Mouse (Mus musculus) frontal cortex, adult (tissue): Measurements from ENCODE around the gene Hist1h2ak.
"Not testable (repeated sequence)": the region's sequence is repeated elsewhere in the genome, so short reads cannot be mapped to it uniquely, and the experiment has no call there.

ENCODE experiments used
- ATAC-seq: cut with Nextera tagmentation; 2 replicates; pipeline ENCODE4 v1.9.2; 2017; ENCODE audit warnings: mild to moderate bottlenecking, moderate library complexity, mixed read lengths; ENCODE audit not compliant: low TSS enrichment

Gene Hist1h2ak

DNA sequence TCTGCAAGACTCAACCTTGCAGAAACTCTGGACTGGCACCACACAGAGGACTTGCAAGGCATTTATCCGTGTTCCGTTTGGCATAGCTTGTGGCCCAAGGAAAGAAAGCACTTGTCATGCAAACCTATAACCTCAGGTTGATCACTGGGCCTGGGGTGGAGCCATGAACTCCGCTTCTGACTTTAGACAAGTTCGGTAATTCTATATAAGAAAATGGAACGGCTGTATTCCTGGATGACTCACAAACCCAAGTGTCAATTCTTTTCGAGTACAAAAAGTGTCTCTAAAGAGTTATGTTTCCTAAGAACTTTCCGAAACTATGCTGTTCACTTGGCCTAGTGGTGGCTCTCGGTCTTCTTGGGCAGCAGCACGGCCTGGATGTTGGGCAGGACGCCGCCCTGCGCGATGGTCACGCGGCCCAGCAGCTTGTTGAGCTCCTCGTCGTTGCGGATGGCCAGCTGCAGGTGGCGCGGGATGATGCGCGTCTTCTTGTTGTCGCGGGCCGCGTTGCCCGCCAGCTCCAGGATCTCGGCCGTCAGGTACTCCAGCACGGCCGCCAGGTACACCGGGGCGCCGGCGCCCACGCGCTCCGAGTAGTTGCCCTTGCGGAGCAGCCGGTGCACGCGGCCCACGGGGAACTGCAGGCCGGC, 32.4 kb downstream of the Hist1h2ak start:
- ATAC-seq: not testable (repeated sequence)

DNA sequence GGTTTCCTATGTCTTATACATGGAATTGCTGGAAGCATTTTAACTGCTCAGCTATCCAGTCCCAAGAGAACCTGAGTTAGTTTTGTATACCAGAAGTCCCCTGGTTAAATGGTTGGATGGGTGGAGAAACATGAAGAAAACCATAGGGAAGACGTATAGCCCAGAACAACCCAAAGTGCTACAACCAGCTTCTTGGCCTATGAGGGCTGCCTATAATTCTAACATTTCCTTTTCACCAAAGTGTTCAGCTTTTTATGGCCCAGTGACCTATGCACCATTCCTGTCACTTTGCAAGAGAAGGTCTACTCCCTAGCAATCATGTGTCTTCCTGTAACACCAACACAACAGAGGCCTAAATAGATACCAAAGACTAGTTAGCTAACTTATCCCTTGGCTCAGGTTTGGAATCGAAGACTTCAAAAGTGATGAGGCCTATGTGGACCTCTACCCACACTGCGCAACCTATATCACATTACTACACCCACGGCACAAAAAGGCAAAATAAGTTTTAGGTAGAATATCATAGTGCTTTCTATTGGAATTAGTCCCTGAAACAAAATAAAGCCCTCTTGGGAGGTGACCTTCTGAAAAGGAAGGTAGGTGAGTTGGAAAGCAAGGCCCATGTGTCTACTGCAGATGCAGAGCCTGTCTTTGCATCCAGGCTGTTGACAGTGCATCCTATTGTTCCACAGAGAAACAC, 35.1 kb downstream of the Hist1h2ak start:
- ATAC-seq: no peak

DNA sequence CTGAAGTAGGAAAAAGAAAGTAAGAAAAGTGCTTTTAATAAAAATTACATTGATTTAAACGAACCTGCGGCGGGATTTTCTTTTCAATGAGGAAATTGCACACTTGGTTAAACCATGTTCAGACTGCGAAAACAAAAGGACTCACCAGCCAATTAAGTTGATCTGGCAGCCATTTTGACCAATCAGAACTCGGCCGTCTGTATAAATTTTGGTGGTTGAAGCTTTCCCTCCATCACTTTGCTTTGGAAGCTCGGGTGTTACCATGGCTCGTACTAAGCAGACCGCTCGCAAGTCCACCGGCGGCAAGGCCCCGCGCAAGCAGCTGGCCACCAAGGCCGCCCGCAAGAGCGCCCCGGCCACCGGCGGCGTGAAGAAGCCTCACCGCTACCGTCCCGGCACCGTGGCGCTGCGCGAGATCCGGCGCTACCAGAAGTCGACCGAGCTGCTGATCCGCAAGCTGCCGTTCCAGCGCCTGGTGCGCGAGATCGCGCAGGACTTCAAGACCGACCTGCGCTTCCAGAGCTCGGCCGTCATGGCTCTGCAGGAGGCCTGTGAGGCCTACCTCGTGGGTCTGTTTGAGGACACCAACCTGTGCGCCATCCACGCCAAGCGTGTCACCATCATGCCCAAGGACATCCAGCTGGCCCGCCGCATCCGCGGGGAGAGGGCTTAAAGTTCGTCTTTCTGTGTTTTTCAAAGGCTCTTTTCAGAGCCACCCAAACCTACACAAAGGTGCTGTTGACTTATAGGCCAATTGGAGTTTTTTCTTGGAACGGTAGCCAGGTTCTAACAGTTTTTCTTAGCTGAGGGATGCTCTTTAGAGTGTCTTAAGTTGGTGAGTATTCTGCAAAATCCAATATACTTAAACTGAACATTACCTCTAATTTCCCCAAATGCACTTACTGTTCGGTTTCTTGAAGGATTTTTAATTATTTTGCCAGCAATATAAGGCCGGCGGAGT, 36.0 kb downstream of the Hist1h2ak start, which contains the start of gene Hist1h3h:
Gene Hist1h3h, plus strand, starts transcription at position 263 of the 961 bp plus-strand sequence.
- ATAC-seq: peak; percentile 66

DNA sequence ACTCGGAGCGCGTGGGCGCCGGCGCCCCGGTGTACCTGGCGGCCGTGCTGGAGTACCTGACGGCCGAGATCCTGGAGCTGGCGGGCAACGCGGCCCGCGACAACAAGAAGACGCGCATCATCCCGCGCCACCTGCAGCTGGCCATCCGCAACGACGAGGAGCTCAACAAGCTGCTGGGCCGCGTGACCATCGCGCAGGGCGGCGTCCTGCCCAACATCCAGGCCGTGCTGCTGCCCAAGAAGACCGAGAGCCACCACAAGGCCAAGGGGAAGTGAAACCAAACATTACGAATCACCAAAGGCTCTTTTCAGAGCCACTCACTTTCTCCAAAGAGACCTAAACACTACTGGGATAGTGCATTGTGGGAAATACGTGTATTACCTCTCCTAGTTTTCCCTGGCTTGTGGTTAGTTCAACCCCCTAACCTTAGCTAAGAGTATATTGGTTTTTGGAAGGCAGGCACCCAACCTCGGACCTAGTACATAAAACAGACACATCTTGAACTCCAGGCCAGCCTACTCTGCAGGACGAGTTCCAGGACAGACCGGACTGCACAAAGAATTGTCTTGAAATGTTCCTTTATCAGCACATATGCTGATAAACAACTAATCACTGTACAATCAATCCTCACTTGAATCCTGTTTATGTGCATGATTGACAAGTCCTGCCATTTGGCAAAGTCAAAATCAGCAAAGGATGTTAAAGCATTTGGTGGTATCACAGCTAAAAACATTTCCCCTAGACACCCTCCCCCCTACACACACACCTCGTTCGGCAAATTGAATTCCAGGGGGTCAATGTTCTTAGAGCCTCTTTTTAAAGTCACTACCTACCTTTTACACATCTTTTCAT, 36.9 kb downstream of the Hist1h2ak start:
- ATAC-seq: peak; percentile 35

DNA sequence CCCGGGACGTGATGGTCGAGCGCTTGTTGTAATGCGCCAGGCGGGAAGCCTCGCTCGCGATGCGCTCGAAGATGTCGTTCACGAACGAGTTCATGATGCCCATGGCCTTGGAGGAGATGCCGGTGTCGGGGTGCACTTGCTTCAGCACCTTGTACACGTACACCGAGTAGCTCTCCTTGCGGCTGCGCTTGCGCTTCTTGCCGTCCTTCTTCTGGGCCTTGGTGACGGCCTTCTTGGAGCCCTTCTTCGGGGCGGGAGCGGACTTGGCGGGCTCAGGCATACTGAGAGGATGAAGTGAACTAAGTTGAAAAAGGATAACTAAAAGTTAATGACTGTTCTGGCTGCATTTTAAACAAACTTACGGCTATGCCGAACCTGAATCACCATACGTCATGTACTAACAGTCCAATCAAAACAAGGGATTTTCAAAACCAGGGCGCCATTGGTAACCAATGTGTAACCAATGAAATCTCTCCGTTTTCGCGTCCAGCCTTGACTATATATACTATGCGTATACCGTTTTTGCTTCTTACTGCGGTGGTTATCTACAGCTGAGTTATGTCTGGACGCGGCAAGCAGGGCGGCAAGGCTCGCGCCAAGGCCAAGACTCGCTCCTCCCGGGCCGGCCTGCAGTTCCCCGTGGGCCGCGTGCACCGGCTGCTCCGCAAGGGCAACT, 37.6 kb downstream of the Hist1h2ak start, which contains the start of the genes Hist1h2bl and Hist1h2ai:
Gene Hist1h2bl, minus strand, starts transcription at position 280 of the 676 bp plus-strand sequence.
Gene Hist1h2ai, plus strand, starts transcription at position 559 of the 676 bp plus-strand sequence.
- ATAC-seq: peak; percentile 96

DNA sequence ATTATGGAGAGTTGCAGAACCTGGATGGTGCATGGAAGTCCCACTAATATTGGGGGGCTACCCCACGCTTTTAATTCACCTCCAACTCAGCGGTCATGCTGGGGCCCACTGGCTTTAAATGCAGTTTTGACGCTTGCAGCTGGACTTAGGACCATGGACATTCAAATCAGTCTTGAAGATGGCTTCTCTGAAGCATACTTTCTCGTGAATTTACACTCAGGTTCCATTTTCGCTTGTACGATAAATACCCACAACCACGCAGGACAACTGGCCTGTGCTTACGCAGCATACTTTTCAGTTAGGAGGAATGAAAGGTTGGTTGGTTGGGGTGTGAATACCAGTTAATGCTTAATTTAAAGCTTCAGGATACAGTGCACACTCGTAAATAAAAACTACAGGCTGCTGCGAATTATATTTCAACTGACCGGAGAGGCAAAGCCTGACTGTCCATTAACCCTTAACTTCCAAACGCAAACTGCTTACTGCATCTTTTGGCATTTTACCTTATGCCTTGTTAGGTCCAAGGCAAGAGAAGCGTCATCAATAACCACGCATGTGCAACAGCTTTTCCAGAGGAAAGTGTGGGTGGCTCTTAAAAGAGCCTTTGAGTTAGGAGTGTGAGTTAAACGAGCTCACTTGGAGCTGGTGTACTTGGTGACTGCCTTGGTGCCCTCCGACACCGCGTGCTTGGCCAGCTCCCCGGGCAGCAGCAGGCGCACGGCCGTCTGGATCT, 38.3 kb downstream of the Hist1h2ak start:
- ATAC-seq: peak; percentile 27; the same call in 1 of the 2 replicates

DNA sequence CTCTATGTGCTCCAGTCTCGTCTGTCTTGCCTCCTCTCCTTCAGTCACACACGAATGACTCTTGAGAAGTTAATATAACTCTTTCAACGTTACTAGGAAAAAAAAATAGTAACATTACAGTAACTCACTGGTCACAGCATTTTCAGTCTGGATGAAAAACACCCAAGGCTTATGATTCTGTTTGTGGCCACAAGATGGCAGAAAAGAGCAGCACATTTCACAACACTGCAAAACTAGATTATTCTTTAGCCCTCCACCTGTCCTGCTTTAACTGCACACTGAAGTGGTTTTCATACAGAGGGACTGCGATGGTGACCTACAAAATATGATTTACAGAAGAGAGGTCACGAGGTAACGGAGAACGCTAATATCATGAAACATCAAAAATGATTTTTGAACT, 38.9 kb downstream of the Hist1h2ak start:
- peak; percentile 35 for ATAC-seq

DNA sequence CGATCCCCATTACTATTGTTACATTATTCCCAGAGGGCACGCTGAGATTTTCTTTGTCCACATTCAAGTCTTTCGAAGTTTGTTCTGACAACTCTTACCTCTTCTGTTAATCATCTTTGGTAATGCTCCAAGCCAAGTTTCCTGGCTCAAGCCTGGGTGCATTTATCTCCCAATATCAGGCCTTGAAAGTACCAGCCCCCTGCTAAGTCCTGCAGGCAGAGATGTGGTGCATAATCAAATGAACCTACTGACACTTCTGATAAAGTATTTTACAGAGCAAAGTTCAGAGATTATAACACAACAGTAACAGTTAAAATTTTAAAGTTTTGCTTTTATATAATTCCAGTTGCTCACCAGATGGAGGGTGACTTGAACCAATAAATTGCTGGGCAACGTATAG, 41.9 kb downstream of the Hist1h2ak start:
- no peak for ATAC-seq

DNA sequence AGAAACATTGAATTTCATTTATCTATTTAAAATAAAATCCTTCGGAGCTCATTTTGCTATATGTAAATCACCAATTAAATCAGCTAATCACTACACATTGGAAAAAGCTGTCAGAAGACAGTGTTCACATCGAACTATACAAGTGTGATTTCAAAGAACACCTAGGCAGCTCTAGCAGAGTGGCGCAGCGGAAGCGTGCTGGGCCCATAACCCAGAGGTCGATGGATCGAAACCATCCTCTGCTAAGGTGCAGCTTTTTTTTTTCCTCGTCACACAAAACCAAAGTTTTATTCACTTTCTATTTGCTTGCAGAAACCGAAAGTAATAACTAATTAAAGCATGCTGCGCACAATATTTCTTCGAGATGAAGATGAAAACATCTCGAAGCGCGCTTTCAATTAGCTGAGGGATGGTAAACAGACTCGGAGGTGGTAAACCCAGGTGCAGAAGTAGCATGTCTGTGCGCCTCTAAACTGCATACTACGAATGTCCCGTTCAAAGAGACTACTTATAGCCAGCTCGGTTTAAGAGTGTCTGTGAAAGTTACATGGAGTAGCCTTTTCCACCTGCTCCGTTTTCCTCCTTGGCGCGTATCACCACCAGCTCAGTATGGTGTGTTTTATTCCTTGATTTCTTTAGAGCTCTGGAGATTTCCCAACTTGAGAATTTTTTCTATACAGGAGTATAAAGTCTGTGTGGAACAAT, 42.7 kb downstream of the Hist1h2ak start:
- peak; percentile 42 for ATAC-seq

DNA sequence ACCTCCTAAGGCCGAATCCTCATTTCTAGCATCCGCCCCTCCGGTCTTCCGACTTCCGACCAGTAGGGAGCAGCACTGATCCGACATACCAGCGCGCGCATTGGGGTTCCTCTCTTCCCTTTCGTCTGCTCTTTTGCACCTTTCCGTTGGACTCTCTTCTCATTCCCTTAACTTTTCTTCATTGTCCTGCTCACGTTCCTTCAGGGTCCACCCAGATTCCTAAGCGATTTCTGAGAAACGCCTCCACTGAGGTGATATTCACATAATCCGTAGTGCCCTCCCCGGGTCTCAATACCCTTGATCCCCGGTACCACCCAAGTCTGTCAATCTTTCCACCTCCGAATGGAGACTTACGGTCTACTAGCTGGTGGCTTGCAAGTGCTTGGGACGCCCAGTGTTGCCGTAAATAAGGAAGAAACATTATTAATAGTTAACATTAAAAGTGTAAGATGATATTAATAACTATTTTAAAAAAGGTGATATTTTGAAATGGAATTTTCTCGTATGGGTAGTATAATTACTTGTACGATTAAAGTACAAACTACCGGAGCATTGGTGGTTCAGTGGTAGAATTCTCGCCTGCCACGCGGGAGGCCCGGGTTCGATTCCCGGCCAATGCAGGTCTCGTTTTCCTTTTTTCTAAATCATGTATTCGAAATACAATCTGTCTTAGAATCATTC, 43.5 kb downstream of the Hist1h2ak start:
- peak; percentile 90 for ATAC-seq

DNA sequence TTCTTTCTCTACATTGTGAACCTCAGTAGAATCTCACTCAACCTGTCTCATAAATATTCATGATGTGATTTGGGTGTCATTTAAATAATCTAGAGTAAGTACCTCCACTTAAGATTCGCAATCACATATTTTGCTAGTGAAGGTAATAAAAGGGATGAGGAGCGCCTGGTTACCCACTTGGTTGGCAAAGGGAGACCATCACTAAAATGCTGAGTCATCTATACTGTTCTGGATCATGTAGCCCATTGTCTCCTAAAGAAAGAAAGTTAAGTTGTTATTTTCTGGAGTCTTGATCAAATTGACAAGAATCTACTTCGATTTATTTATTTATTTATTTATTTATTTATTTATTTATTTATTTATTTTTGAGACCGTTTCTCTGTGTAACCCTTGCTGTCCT, 47.0 kb downstream of the Hist1h2ak start:
- ATAC-seq: no peak
